Mouse (Mus musculus) midbrain, embryonic 11.5 days (tissue): Measurements from ENCODE around the gene Sik3. TPM values are rescaled to one million over a fixed set of nuclear protein-coding genes. Genes with fewer than 3 reads are reported as not detected.
A peak's percentile ranks its signal among the peaks of the same experiment; 100 is the strongest.

ENCODE experiments used
- ATAC-seq: fragments of 200-750 bp; cut with Nextera tagmentation; 2 replicates; pipeline ENCODE4 v1.8.0; 2017; ENCODE audit warnings: moderate TSS enrichment, moderate library complexity; ENCODE audit not compliant: low FRiP score
- DNase-seq: peaks from one replicate; pipeline ENCODE4 v3.0.0; 2015; ENCODE audit warnings: low spot score; ENCODE audit errors: missing footprints
- H3K27ac ChIP-seq: fragments of 300-500 bp; sonication (generic); 2 replicates; pipeline ENCODE4 v1.5.1; 2014; ENCODE audit warnings: low read depth, low read length
- H3K27me3 ChIP-seq: fragments of 300-500 bp; sonication (generic); 2 replicates; pipeline ENCODE4 v1.6.1; 2014; ENCODE audit warnings: mild to moderate bottlenecking, low read length, moderate library complexity, mixed read lengths; ENCODE audit not compliant: control insufficient read depth, insufficient read depth
- H3K36me3 ChIP-seq: fragments of 300-500 bp; sonication (generic); 2 replicates; pipeline ENCODE4 v1.6.1; 2014; ENCODE audit warnings: mild to moderate bottlenecking, low read length, moderate library complexity, mixed read lengths; ENCODE audit not compliant: control insufficient read depth, insufficient read depth
- H3K4me1 ChIP-seq: fragments of 300-500 bp; sonication (generic); 2 replicates; pipeline ENCODE4 v1.6.1; 2014; ENCODE audit warnings: low read length; ENCODE audit not compliant: control insufficient read depth, insufficient read depth
- H3K4me2 ChIP-seq: fragments of 300-500 bp; sonication (generic); 2 replicates; pipeline ENCODE4 v1.6.1; 2014; ENCODE audit warnings: mild to moderate bottlenecking, moderate library complexity
- H3K4me3 ChIP-seq: fragments of 300-500 bp; sonication (generic); 2 replicates; pipeline ENCODE4 v1.5.1; 2014; ENCODE audit warnings: low read depth, low read length
- H3K9ac ChIP-seq: fragments of 300-500 bp; sonication (generic); 2 replicates; pipeline ENCODE4 v1.6.1; 2014; ENCODE audit warnings: low read length
- H3K9me3 ChIP-seq: fragments of 300-500 bp; sonication (generic); 2 replicates; pipeline ENCODE4 v1.6.1; 2016; ENCODE audit warnings: low read length; ENCODE audit not compliant: control insufficient read depth
- WGBS: fragments of 180-500 bp; shearing (Covaris S2); extraction: QIAGEN DNeasy Blood & Tissue Kit; methylation state at CpG from one replicate; pipeline ENCODE4 v1.1.7; 2014; 5-methylcytosine and 5-hydroxymethylcytosine counted together
- polyA plus RNA-seq: library from polyadenylated mRNA; unstranded; fragments of >200 nt; fragmentation: Nextera tagmentation; extraction: Ambion mirVana; gene quantifications from 2 replicates; pipeline ENCODE4 v1.2.1, GENCODE M21; 2014

The Sik3 gene
- 8.7 and 8.9 TPM in 2 replicates for polyA plus RNA-seq

GRCm38 (mm10) chr9:46012091-46013008 lies at the start of gene Sik3, which contains the start of gene Pafah1b2:
Gene Sik3 (plus strand): TSS chr9:46012820.
Gene Pafah1b2 (minus strand): TSS chr9:46012690.
- no peaks in the 10 kb centered on the region for H3K9me3 ChIP-seq
- H3K27ac ChIP-seq = peak within 1 kb of the TSS; percentile 46
- H3K36me3 ChIP-seq = no peaks in the 10 kb centered on the region
- H3K9ac ChIP-seq = peak within 1 kb of the TSS; percentile 87
- H3K4me1 ChIP-seq = peaks cover 24% of the 10 kb centered on the region
- H3K4me3 ChIP-seq = peak within 1 kb of the TSS; percentile 59
- WGBS = 4% methylated on average over 52 of the region's 78 CpGs
- ATAC-seq (peak; percentile 91), DNase-seq (peak; percentile 99)
- H3K4me2 ChIP-seq = peak within 1 kb of the TSS; percentile 69
- H3K27me3 ChIP-seq = no peaks in the 10 kb centered on the region

- Histone ChIP-seq H3K4me1 (no peaks in the 10 kb centered on the region), H3K9ac (no peak overlapping the region), H3K27me3 (no peaks in the 10 kb centered on the region), H3K36me3 (peaks cover 15% of the 10 kb centered on the region; the same call in 1 of the 2 replicates), H3K4me3 (no peak overlapping the region), H3K27ac (no peak overlapping the region), H3K9me3 (no peaks in the 10 kb centered on the region), H3K4me2 (no peak overlapping the region)
- 96% methylated on average over 6 of the region's 6 CpGs for WGBS
- no peak for ATAC-seq
- DNase-seq = no peak
Measured at GRCm38 (mm10) chr9:45963577-45963976, 49.0 kb upstream of the Sik3 start.

GRCm38 (mm10) chr9:45976884-45977283 lies 35.7 kb upstream of the Sik3 start:
- no peak overlapping the region for H3K4me3 ChIP-seq
- H3K4me1 ChIP-seq = no peaks in the 10 kb centered on the region
- WGBS = 87% methylated on average over 2 of the region's 2 CpGs
- H3K36me3 ChIP-seq = peaks cover 9% of the 10 kb centered on the region; the same call in 1 of the 2 replicates
- no peaks in the 10 kb centered on the region for H3K27me3 ChIP-seq
- no peak for ATAC-seq
- H3K9ac ChIP-seq = no peak overlapping the region
- no peak overlapping the region for H3K4me2 ChIP-seq
- H3K9me3 ChIP-seq = no peaks in the 10 kb centered on the region
- DNase-seq = no peak
- no peak overlapping the region for H3K27ac ChIP-seq

- 92% methylated on average over 2 of the region's 2 CpGs for WGBS
- H3K36me3 ChIP-seq = peaks cover under 1% of the 10 kb centered on the region; the same call in 1 of the 2 replicates
Measured at GRCm38 (mm10) chr9:45979778-45980177, 32.8 kb upstream of the Sik3 start.

GRCm38 (mm10) chr9:45980611-45981010 lies 32.0 kb upstream of the Sik3 start:
- no peaks in the 10 kb centered on the region for H3K9me3 ChIP-seq
- no peaks in the 10 kb centered on the region for H3K36me3 ChIP-seq
- no peak for ATAC-seq
- H3K27me3 ChIP-seq = no peaks in the 10 kb centered on the region
- H3K4me2 ChIP-seq = no peak overlapping the region
- WGBS = 88% methylated on average over 1 of the region's 1 CpGs
- H3K27ac ChIP-seq = no peak overlapping the region
- no peak for DNase-seq
- H3K4me3 ChIP-seq = no peak overlapping the region
- H3K4me1 ChIP-seq = peaks cover 12% of the 10 kb centered on the region
- H3K9ac ChIP-seq = no peak overlapping the region

More at GRCm38 (mm10) chr9:45979778-45980177, 32.8 kb upstream of the Sik3 start:
- H3K9ac ChIP-seq = no peak overlapping the region
- DNase-seq = no peak
- peaks cover 8% of the 10 kb centered on the region for H3K4me1 ChIP-seq
- no peaks in the 10 kb centered on the region for H3K9me3 ChIP-seq
- H3K27ac ChIP-seq = no peak overlapping the region
- ATAC-seq = no peak
- H3K27me3 ChIP-seq = no peaks in the 10 kb centered on the region
- H3K4me2 ChIP-seq = no peak overlapping the region
- no peak overlapping the region for H3K4me3 ChIP-seq

GRCm38 (mm10) chr9:45981331-45981730 lies 31.3 kb upstream of the Sik3 start:
- Histone ChIP-seq H3K9ac (no peak overlapping the region), H3K36me3 (no peaks in the 10 kb centered on the region), H3K9me3 (no peaks in the 10 kb centered on the region), H3K4me1 (peaks cover 12% of the 10 kb centered on the region), H3K4me3 (no peak overlapping the region), H3K4me2 (no peak overlapping the region), H3K27me3 (no peaks in the 10 kb centered on the region), H3K27ac (no peak overlapping the region)
- ATAC-seq (no peak), DNase-seq (no peak)

- peak overlapping the region; percentile 94 for H3K9ac ChIP-seq
- H3K27ac ChIP-seq = peak overlapping the region; percentile 81
- H3K4me2 ChIP-seq = peak overlapping the region; percentile 89
- peak overlapping the region; percentile 80 for H3K4me3 ChIP-seq
- peaks cover 12% of the 10 kb centered on the region for H3K4me1 ChIP-seq
- DNase-seq = peak; percentile 93
- ATAC-seq = no peak
- WGBS = 1% methylated on average over 23 of the region's 23 CpGs
- H3K9me3 ChIP-seq = no peaks in the 10 kb centered on the region
- no peaks in the 10 kb centered on the region for H3K27me3 ChIP-seq
- no peaks in the 10 kb centered on the region for H3K36me3 ChIP-seq
Measured at GRCm38 (mm10) chr9:45983676-45984408, 28.8 kb upstream of the Sik3 start.

- peaks cover 12% of the 10 kb centered on the region for H3K4me1 ChIP-seq
- H3K4me2 ChIP-seq = peak overlapping the region; percentile 89
- ATAC-seq (peak; percentile 94), DNase-seq (peak; percentile 99)
- H3K4me3 ChIP-seq = peak overlapping the region; percentile 80
- no peaks in the 10 kb centered on the region for H3K9me3 ChIP-seq
- no peaks in the 10 kb centered on the region for H3K27me3 ChIP-seq
- H3K27ac ChIP-seq = peak overlapping the region; percentile 81
- H3K36me3 ChIP-seq = no peaks in the 10 kb centered on the region
- WGBS = under 1% methylated on average over 76 of the region's 76 CpGs
- H3K9ac ChIP-seq = peak overlapping the region; percentile 94
Measured at GRCm38 (mm10) chr9:45984409-45985228, 28.0 kb upstream of the Sik3 start.
